Mouse (Mus musculus) MEL (cell line): ENCODE results near the gene Dlg2. TPM values are rescaled to one million over a fixed set of nuclear protein-coding genes. Genes with fewer than 3 reads are reported as not detected.

Experiments
- DNase-seq: peaks from one replicate; pipeline ENCODE4 v3.0.0; 2011; ENCODE audit warnings: low read depth, low spot score
- H3K27ac ChIP-seq: 2 replicates; pipeline ENCODE4 v1.5.1; 2012; ENCODE audit warnings: low read depth, mild to moderate bottlenecking, control low read depth, low read length, moderate library complexity; ENCODE audit not compliant: control insufficient read depth
- H3K27me3 ChIP-seq, 2 experiments: fragments of 150-350 bp in 1 of 2; sonication (generic) in 1 of 2; 2 replicates each; pipeline ENCODE4 v1.6.1; 2012; ENCODE audit warnings: low read length in 2 of 2, mild to moderate bottlenecking in 2 of 2, improper control_type of control experiment in 1 of 2, moderate library complexity in 1 of 2; ENCODE audit not compliant: insufficient read depth in 2 of 2, control insufficient read depth in 1 of 2
- H3K36me3 ChIP-seq, 2 experiments: 2 replicates each; pipeline ENCODE4 v1.6.1; 2012 to 2014; ENCODE audit warnings: low read length in 2 of 2, improper control_type of control experiment in 1 of 2, inconsistent platforms in 1 of 2, mild to moderate bottlenecking in 1 of 2; ENCODE audit not compliant: insufficient read depth in 2 of 2, control insufficient read depth in 1 of 2
- H3K4me1 ChIP-seq, 2 experiments: fragments of 150-350 bp in 1 of 2; sonication (generic) in 1 of 2; 2 replicates each; pipeline ENCODE4 v1.6.1; 2012; ENCODE audit warnings: low read length in 2 of 2, improper control_type of control experiment in 1 of 2, mild to moderate bottlenecking in 1 of 2; ENCODE audit not compliant: insufficient read depth in 2 of 2, control insufficient read depth in 1 of 2
- H3K4me3 ChIP-seq, 2 experiments: fragments of 150-350 bp in 1 of 2; sonication (generic) in 1 of 2; 2 replicates each; pipeline ENCODE4 v1.5.1; 2012; ENCODE audit warnings: low read depth in 2 of 2, low read length in 2 of 2, mild to moderate bottlenecking in 2 of 2, moderate library complexity in 2 of 2, control low read depth in 1 of 2, improper control_type of control experiment in 1 of 2; ENCODE audit not compliant: control insufficient read depth in 1 of 2, insufficient read depth in 1 of 2
- H3K79me2 ChIP-seq: 2 replicates; pipeline ENCODE4 v1.6.1; 2012; ENCODE audit warnings: mild to moderate bottlenecking, low read length, moderate library complexity; ENCODE audit not compliant: control insufficient read depth, poor library complexity, insufficient read depth
- H3K9ac ChIP-seq: 2 replicates; pipeline ENCODE4 v1.6.1; 2012; ENCODE audit warnings: low read depth, mild to moderate bottlenecking, control low read depth, low read length, moderate library complexity; ENCODE audit not compliant: control insufficient read depth, poor library complexity, severe bottlenecking
- H3K9me3 ChIP-seq: fragments of 150-350 bp; sonication (generic); replicated peaks from 2 replicates; pipeline ENCODE4 v1.6.1; 2012; ENCODE audit warnings: mild to moderate bottlenecking, low read length, improper control_type of control experiment, moderate library complexity; ENCODE audit not compliant: insufficient read depth
- EP300 ChIP-seq, 2 experiments: IDR thresholded peaks; 2 replicates each; pipeline ENCODE4 v1.6.1; 2011; ENCODE audit warnings: improper control_type of control experiment in 2 of 2, low read length in 2 of 2, low read depth in 1 of 2, mild to moderate bottlenecking in 1 of 2
- ETS1 ChIP-seq: IDR thresholded peaks from 2 replicates; pipeline ENCODE4 v1.6.1; 2012; ENCODE audit warnings: low read depth, mild to moderate bottlenecking, inconsistent platforms, low read length, improper control_type of control experiment, moderate library complexity
- GABPA ChIP-seq: IDR thresholded peaks from 2 replicates; pipeline ENCODE4 v1.6.1; 2012; ENCODE audit warnings: low read depth, mild to moderate bottlenecking, inconsistent platforms, low read length, improper control_type of control experiment, moderate library complexity
- GATA1 ChIP-seq: IDR thresholded peaks from 2 replicates; pipeline ENCODE4 v1.6.1; 2011; ENCODE audit warnings: low read depth, low read length, improper control_type of control experiment
- HCFC1 ChIP-seq: IDR thresholded peaks from 2 replicates; pipeline ENCODE4 v1.6.1; 2012; ENCODE audit warnings: low read depth, mild to moderate bottlenecking, inconsistent platforms, low read length, improper control_type of control experiment, moderate library complexity
- MEF2A ChIP-seq: IDR thresholded peaks from 2 replicates; pipeline ENCODE4 v1.6.1; 2014; ENCODE audit warnings: low read depth, mild to moderate bottlenecking, inconsistent platforms, low read length, improper control_type of control experiment; ENCODE audit not compliant: poor library complexity, insufficient replicate concordance, severe bottlenecking; ENCODE audit errors: extremely low read depth
- MYB ChIP-seq: IDR thresholded peaks from 2 replicates; pipeline ENCODE4 v1.6.1; 2011; ENCODE audit warnings: mild to moderate bottlenecking, low read depth, low read length, improper control_type of control experiment
- NELFE ChIP-seq: IDR thresholded peaks from 2 replicates; pipeline ENCODE4 v1.6.1; 2011; ENCODE audit warnings: low read depth, low read length, improper control_type of control experiment
- RAD21 ChIP-seq: IDR thresholded peaks from 2 replicates; pipeline ENCODE4 v1.6.1; 2011; ENCODE audit warnings: mild to moderate bottlenecking, low read depth, low read length, improper control_type of control experiment
- RCOR1 ChIP-seq: IDR thresholded peaks from 2 replicates; pipeline ENCODE4 v1.6.1; 2012; ENCODE audit warnings: low read depth, mild to moderate bottlenecking, inconsistent platforms, low read length, improper control_type of control experiment
- SIN3A ChIP-seq: IDR thresholded peaks from 2 replicates; pipeline ENCODE4 v1.6.1; 2012; ENCODE audit warnings: low read length, improper control_type of control experiment, inconsistent platforms
- SMC3 ChIP-seq: IDR thresholded peaks from 2 replicates; pipeline ENCODE4 v1.6.1; 2011; ENCODE audit warnings: low read depth, low read length, improper control_type of control experiment
- TAL1 ChIP-seq: IDR thresholded peaks from 2 replicates; pipeline ENCODE4 v1.6.1; 2012; ENCODE audit warnings: mild to moderate bottlenecking, inconsistent platforms, low read length, moderate library complexity, mixed read lengths
- TBP ChIP-seq: IDR thresholded peaks from 2 replicates; pipeline ENCODE4 v1.8.0; 2011; ENCODE audit warnings: low read depth, low read length, improper control_type of control experiment
- USF1 ChIP-seq: IDR thresholded peaks from 2 replicates; pipeline ENCODE4 v1.6.1; 2014; ENCODE audit warnings: low read depth, mild to moderate bottlenecking, inconsistent platforms, low read length, improper control_type of control experiment, moderate library complexity
- ZC3H11A ChIP-seq: IDR thresholded peaks from 2 replicates; pipeline ENCODE4 v1.6.1; 2012; ENCODE audit warnings: low read depth, mild to moderate bottlenecking, inconsistent platforms, low read length, improper control_type of control experiment
- ZKSCAN1 ChIP-seq: IDR thresholded peaks from 2 replicates; pipeline ENCODE4 v1.6.1; 2012; ENCODE audit warnings: low read depth, mild to moderate bottlenecking, inconsistent platforms, low read length, improper control_type of control experiment, moderate library complexity
- ZNF384 ChIP-seq: IDR thresholded peaks from 2 replicates; pipeline ENCODE4 v1.6.1; 2012; ENCODE audit warnings: low read depth, mild to moderate bottlenecking, inconsistent platforms, low read length, improper control_type of control experiment
- polyA plus RNA-seq, 2 experiments: library from polyadenylated mRNA; stranded (reverse) in 1 of 2; unstranded in 1 of 2; fragments of >175 nt in 1 of 2; fragments of >200 nt in 1 of 2; gene quantifications; 2 replicates each; pipeline versions ENCODE4 v1.2.1 to v1.2.4; 2012; ENCODE audit warnings: low replicate concordance in 2 of 2, low read depth in 1 of 2; ENCODE audit not compliant: insufficient read length in 2 of 2, insufficient read depth in 1 of 2, missing spikeins in 1 of 2
- total RNA-seq: library from RNA; depleted of rRNA; stranded (reverse); fragments of 300-350 nt; gene quantifications from 2 replicates; pipeline ENCODE4 v1.2.3, GENCODE M21; 2012

The Dlg2 gene
- total and polyA plus RNA-seq, 3 experiments: 0.04 TPM; not detected in 2

DNA sequence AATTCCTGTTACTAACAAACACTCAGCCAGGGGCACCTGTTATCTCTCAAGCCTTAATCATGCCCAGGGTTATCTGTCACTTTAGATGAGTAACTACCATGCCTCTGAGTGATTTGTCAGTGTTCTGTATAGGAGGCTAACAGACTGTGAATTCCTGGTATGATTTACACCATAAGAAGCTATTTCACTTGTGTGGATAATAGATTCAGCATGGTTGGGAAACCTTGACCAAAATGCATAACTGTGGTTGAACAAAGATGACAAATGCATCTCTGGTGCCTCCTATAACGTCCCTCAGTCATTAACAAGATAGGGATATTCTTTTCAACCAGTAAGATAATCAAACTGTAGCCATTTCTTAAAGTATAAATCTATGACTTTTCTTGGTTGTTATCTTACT lies 1341.5 kb downstream of the Dlg2 start:
- Histone ChIP-seq H3K9me3 (no peaks in the 10 kb centered on the region), H3K27me3 (no peaks in the 10 kb centered on the region), H3K79me2 (no peaks in the 10 kb centered on the region), H3K36me3 (no peaks in the 10 kb centered on the region), H3K4me3 (no peak overlapping the region), H3K9ac (no peak overlapping the region), H3K27ac (no peak overlapping the region), H3K4me1 (no peaks in the 10 kb centered on the region)
- TF ChIP-seq MEF2A (no peak), GABPA (no peak), ETS1 (no peak), MYB (no peak), NELFE (no peak)
- no peak for DNase-seq

GRCm38 (mm10) chr7:91832207-91832606 lies 1355.7 kb downstream of the Dlg2 start:
- TF ChIP-seq TBP: no peak
- no peak for TF ChIP-seq ZKSCAN1
- TF ChIP-seq HCFC1: no peak
- no peak for TF ChIP-seq ZC3H11A
- TF ChIP-seq NELFE: no peak
- TF ChIP-seq GATA1: no peak
- TF ChIP-seq TAL1: no peak
- Histone ChIP-seq H3K27me3 (no peaks in the 10 kb centered on the region), H3K79me2 (no peaks in the 10 kb centered on the region), H3K27ac (no peak overlapping the region), H3K36me3 (no peaks in the 10 kb centered on the region), H3K4me3 (no peak overlapping the region), H3K9me3 (no peaks in the 10 kb centered on the region), H3K4me1 (no peaks in the 10 kb centered on the region), H3K9ac (no peak overlapping the region)
- no peak for DNase-seq

DNA sequence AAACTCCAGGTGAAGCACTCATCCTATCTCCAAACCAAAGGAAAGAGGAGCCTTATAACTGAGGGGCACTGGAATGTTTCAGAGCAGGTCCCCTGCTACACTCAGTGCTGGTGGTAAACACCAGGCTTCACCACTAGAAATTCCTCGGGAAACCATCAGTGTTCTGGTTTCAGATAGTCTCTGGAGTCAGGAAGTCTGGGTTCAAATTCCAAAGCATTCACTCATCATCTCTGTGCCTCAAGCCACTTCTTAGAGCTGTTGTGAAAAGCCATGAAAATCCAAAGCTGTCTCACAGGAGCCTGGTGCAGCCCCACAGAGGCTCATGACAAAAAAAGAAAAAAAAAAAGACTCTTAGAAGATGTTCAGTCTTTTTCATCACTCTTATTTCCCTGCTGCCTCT lies 1369.3 kb downstream of the Dlg2 start:
- no peak for DNase-seq
- no peak overlapping the region for H3K9ac ChIP-seq
- H3K27me3 ChIP-seq: no peaks in the 10 kb centered on the region
- H3K79me2 ChIP-seq: no peaks in the 10 kb centered on the region
- no peaks in the 10 kb centered on the region for H3K9me3 ChIP-seq
- no peaks in the 10 kb centered on the region for H3K36me3 ChIP-seq
- H3K4me1 ChIP-seq: no peaks in the 10 kb centered on the region
- TF ChIP-seq ZC3H11A (no peak), RCOR1 (no peak), SIN3A (no peak), GABPA (no peak), EP300 (IDR thresholded peaks at IDR 0.05; ENCODE audit: low read depth in 1 of 2, low read length in 2 of 2) (no peak), GATA1 (no peak), ZNF384 (no peak), ZKSCAN1 (no peak), USF1 (no peak), RAD21 (no peak), SMC3 (no peak)
- H3K27ac ChIP-seq: no peak overlapping the region
- no peak overlapping the region for H3K4me3 ChIP-seq
